Mouse (Mus musculus) cerebellum, postnatal 4 days (tissue): Measurements from ENCODE around the gene C1qtnf12.
A peak's percentile ranks its signal among the peaks of the same experiment; 100 is the strongest.

Source experiments
- DNase-seq, 2 experiments: peaks; one replicate each; pipeline ENCODE4 v3.0.0; 2022; ENCODE audit warnings: low spot score in 2 of 2, mixed read lengths in 1 of 2

Gene C1qtnf12

DNA sequence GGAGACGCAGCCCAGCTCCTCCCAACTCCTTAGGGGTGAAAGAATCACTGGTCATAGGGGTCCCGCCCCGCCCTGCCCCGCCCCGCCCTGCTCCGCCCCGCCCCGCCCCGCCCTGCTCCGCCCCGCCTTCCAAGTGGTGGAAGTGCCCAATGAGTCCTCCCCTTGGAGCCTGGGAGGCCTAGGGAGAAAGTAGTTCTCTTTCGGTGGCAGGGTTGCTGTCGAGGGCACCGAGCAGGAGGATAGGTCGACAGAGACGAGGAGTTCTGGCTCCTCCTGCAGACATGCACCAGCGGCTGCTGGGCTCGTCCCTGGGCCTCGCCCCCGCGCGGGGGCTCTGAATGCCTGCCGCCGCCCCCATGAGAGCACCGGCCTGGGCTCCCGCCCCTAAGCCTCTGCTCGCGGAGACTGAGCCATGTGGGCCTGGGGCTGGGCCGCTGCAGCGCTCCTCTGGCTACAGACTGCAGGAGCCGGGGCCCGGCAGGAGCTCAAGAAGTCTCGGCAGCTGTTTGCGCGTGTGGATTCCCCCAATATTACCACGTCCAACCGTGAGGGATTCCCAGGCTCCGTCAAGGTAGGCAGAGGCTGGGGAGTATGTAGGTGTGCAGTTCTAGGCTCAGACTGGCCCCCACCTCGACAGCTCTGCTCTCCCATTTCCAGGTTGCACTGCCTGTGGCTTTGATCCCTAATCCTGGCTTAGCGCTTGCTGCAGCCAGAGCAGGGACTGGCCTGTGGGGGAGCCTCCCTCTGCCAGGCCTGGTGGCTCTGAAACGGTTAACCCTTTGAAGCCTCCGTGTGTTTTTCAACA is at the start of gene C1qtnf12:
Gene C1qtnf12, plus strand, starts transcription at position 152 of the 805 bp plus-strand sequence.
- peak in 1 of 2 experiments; percentile 17 for DNase-seq

DNA sequence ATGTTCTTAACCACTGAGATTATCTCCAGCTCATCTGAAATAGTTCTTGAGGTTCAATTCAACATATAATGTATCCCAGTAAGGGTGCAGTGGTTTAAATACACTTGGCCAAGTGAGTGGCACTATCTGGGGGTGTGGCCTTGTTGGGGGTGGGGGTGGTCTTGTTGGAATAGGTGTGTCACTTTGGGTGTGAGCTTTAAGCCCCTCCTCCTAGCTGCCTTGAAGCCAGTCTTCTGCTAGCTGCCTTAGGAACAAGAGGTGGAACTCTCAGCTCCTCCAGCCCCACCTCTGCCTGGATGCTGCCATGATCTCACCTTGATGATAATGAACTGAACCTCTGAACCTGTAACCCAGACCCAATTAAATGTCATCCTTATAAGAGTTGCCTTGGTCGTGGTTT is 30.1 kb upstream of the C1qtnf12 start:
- no peak for DNase-seq

- peak in 1 of 2 experiments; percentile 11 for DNase-seq
These were observed 19.1 kb upstream of the C1qtnf12 start for GRCm38 (mm10) chr4:155943049-155943452.

DNA sequence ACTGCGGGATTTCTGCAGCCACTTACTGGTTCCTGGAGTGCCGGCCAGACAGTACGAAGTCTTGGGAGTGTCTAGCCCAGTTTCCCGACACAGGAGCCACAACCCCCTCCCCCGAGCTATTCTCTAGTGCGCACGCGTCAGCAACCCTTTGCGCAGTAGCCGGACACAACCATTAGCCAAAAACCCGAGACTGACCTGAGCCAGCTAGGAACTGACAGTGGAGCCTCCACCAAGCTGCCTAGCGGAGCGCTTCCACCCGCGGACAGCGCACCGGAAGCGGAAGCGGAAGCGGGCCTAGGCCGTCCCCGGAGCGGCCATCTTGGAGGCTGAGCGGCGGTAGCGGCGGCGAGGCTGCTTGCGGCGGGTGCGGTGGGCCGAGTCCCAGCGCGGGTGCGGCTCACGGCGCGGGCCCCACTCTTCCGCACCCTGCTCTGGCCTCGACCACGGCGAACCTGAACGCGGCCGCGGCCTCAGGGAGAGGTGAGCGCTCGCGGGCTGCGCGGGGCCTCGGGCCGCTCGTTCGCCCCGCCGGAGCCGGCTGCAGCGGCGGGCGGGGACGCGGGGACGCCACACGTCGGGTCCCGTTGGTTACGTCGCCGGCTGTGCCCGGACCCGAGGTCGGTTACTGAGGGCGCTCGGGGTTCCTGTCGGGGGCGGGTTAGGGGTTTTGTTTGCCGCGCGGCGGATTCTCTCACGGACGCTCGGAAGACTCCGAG is 18.4 kb upstream of the C1qtnf12 start, which contains the start of gene Ube2j2:
Gene Ube2j2, plus strand, starts transcription at position 298 of the 716 bp plus-strand sequence.
- peak; percentile 96 to 98 for DNase-seq

GRCm38 (mm10) chr4:155944271-155944670 is 17.8 kb upstream of the C1qtnf12 start:
- no peak for DNase-seq

- no peak for DNase-seq
These were observed 15.0 kb upstream of the C1qtnf12 start for GRCm38 (mm10) chr4:155947094-155947493.

GRCm38 (mm10) chr4:155955491-155955890 is 6.6 kb upstream of the C1qtnf12 start:
- DNase-seq: no peak

GRCm38 (mm10) chr4:155959275-155959674 is 2.8 kb upstream of the C1qtnf12 start:
- peak; percentile 47 to 68 for DNase-seq

GRCm38 (mm10) chr4:155963106-155963505 is 988 bp downstream of the C1qtnf12 start:
- DNase-seq: no peak

DNA sequence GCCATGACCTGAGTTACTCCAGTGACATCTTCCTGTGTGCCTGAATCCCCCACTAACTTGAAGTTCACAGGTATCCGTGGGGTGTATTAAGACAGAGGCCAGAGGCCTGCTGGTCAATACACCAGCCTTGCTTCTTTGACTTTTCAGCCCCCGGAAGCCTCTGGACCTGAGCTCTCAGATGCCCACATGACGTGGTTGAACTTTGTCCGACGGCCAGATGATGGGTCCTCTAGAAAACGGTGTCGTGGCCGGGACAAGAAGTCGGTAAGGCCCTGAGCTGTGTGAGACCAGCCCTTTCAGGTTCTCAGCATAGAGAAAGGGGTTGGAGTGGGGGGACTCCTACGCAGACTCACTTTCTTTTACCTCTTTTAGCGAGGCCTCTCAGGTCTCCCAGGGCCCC is 2.3 kb downstream of the C1qtnf12 start:
- DNase-seq: no peak

- DNase-seq: no peak
These were observed 7.0 kb downstream of the C1qtnf12 start for GRCm38 (mm10) chr4:155969043-155969653.

DNA sequence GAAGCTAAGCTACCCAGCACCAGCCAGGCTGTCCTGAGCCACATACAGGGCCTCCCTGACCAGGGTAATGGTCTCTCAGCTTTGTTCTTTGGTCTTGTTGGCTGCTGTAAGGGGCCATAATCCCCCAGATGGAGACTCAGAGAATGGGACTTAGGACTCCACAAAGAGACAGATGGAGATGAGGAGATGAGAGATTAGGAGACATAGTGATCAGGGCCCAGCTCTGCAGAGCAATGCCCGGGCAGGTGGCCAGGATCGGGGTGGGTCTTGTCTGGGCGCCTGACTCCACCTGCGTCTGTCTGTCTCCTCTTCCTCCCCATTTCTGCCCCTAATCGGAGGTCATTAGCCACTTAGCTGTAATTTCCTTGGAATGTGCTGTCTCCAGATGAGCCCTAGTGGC is 8.2 kb downstream of the C1qtnf12 start:
- no peak for DNase-seq

GRCm38 (mm10) chr4:155972651-155973050 is 10.5 kb downstream of the C1qtnf12 start:
- DNase-seq: no peak

DNA sequence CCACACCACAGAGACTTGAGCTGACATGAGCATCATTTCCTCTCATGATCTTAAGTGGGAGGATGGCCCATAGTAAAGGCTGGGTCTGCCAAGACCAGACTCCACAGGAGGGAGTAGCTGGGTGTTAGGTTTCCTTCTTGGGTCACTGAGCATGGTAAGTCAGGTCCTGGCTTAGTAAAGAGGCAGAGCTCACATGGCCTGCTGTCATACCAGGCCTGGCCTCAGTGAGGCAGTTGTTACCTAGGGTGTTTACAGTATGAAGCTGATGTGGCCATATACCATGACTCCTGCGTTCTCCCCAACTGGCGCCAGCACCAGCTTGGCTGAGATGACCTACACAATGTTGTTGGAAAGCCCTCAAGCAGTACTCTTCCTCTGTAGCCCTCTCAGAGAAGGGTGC is 11.1 kb downstream of the C1qtnf12 start:
- DNase-seq: no peak

DNA sequence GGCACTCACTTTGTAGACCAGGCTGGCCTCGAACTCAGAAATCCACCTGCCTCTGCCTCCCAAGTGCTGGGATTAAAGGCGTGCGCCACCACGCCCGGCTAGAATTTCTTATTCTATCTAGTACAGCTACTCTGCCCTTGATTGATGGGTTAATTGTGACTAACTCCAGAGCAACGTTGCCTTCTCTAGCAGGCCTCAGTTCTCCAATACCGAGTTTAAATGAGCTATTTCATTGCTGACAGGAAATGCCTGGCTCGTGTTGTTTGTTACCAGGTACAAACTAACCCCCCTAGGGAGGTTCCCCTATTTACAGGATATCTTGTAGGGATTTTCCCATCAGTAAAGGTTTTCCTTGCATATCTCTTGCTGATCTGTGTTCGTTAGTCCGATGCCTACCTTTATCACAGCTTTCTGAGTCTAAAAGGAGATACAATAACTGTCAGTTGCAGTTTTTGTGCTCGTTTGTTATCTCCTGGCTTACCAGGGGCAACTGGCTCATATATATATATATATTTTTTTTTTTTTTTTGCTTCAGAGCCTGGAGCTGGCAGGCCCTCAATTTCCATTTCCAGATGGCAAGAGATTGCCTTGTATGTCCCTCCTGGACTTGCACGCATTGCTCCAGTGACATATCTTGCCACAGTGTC is 19.4 kb downstream of the C1qtnf12 start:
- no peak for DNase-seq

DNA sequence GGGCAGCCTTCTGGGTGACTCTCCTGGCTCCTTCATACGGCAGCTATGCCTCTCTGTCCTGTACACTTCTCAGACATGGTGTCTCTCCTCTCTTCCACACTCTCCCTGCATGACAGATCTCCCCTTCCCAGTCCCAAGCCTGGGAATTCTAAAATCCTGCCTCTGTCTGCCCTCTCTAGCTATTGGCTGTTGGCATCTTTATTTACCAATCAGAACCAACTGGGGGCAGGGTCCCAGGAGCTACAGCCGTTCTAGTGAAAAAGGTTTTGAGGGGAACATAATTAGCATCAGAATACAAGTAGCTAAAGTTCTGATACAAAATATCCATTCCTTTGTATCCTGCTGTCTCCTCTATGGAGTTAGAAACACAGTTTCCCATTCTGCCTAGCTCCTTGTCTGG is 21.7 kb downstream of the C1qtnf12 start:
- no peak for DNase-seq

DNA sequence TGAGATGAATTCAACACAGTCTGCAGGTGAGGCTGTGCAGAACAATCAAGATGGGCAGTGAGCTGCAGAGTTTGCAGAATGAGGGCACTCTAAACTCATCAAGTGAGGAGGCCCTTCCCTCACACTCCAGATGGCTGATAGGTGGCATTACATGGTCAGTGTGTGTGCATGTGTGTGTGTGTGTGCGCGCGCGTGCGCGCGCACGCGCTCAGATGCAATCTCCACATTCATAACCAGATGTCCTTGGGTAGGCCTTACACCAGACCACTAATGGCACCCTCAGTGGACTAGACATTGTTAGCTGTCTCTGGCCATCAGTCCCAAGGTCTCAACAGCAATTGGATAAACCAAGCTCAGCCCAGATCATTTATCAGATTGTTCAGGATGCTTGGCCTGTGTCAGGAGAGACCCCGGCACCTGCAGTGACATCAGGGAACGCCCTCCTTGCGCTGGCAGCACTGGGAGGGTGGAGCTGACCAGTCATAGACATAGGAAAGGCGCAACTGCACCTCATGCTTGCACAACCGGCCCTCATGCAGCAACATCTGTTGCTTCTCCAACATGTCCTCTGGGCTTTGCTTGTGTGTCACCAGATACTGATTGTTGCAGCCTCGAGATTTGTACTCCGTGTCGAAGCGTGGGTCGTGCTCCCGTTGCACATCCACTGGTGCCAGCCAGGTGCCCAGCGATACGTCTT is 29.2 kb downstream of the C1qtnf12 start:
- DNase-seq: no peak

DNA sequence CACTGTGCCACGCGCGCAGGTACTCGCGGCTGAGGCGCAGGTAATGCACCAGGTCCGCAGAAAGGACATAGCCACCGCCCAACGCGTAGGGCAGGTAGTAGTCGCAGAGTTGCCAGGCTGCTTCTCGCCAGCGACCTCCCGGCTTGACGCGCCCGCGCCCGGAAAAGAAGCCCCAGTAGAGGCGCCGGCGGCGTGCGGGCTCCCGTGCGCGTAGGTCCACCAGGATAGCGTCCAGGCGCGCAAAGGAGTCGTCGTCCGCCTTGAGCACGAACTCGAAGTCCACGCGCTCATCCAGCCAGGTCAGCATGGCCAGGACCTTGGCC is 29.8 kb downstream of the C1qtnf12 start:
- no peak for DNase-seq

DNA sequence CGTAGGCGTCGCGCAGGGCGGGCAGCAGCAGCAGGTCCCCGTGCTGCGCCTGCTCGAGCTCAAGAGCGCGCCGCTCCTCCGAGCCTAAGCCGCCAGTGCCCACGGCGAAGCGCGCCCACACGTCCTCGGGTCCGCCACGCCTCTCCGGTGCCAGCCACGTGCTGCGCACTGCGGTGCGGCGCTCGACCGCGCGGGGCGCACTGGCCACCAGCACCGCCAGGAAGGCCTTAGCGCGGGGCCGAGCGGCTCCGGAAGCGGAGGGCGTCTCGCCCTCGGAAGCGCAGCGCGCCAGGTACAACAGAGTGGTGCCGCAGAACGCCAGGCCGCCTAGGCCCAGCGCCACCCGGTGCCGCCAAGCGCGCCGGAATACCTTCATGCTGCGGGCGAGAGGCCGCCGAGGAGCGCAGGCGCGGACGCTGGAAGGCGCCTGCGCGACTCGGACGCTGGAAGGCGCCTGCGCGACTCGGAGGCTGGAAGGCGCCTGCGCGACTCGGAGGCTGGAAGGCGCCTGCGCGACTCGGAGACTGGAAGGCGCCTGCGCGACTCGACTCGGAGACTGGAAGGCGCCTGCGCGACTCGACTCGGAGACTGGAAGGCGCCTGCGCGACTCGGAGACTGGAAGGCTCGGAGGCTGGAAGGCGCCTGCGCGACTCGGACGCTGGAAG is 30.3 kb downstream of the C1qtnf12 start, which contains the start of the genes B3galt6 and Sdf4:
Gene B3galt6, minus strand, starts transcription at position 409 of the 665 bp plus-strand sequence.
Gene Sdf4, plus strand, starts transcription at position 632 of the 665 bp plus-strand sequence.
- peak; percentile 68 to 88 for DNase-seq

- DNase-seq: peak; percentile 91 to 97
These were observed 30.9 kb downstream of the C1qtnf12 start for GRCm38 (mm10) chr4:155992906-155993547.
